Mouse (Mus musculus) liver, embryonic 14.5 days (tissue): Measurements from ENCODE around the gene Mybl2. TPM values are rescaled to one million over a fixed set of nuclear protein-coding genes. Genes with fewer than 3 reads are reported as not detected.

Source experiments
- ATAC-seq: fragments of 200-750 bp; cut with Nextera tagmentation; 2 replicates; pipeline ENCODE4 v1.8.0; 2017; ENCODE audit warnings: moderate number of reproducible peaks, mild to moderate bottlenecking, moderate library complexity; ENCODE audit not compliant: insufficient read depth
- DNase-seq, 3 experiments: peaks; one replicate each; pipeline ENCODE4 v3.0.0-alpha.2; 2012 to 2013; ENCODE audit warnings: low read depth in 3 of 3, low spot score in 3 of 3
- H3K27ac ChIP-seq: fragments of 300-500 bp; sonication (generic); 2 replicates; pipeline ENCODE4 v1.5.1; 2014; ENCODE audit warnings: moderate library complexity, mild to moderate bottlenecking, control low read depth, inconsistent platforms
- H3K27me3 ChIP-seq: fragments of 300-500 bp; sonication (generic); 2 replicates; pipeline ENCODE4 v1.6.1; 2014; ENCODE audit warnings: mild to moderate bottlenecking, low read length, moderate library complexity; ENCODE audit not compliant: control insufficient read depth, insufficient read depth
- H3K36me3 ChIP-seq: fragments of 300-500 bp; sonication (generic); replicated peaks from 2 replicates; pipeline ENCODE4 v1.6.1; 2014; ENCODE audit warnings: low read depth; ENCODE audit not compliant: control insufficient read depth, insufficient read depth
- H3K4me1 ChIP-seq, 2 experiments: fragments of 200-500 bp in 1 of 2; fragments of 300-500 bp in 1 of 2; sonication (generic) in 1 of 2; replicated peaks; 2 replicates each; pipeline ENCODE4 v1.6.1; 2012 to 2014; ENCODE audit warnings: antibody characterized with exemption in 1 of 2, inconsistent platforms in 1 of 2, low read length in 1 of 2; ENCODE audit not compliant: control insufficient read depth in 2 of 2, insufficient read depth in 2 of 2
- H3K4me2 ChIP-seq: fragments of 300-500 bp; sonication (generic); 2 replicates; pipeline ENCODE4 v1.6.1; 2014; ENCODE audit warnings: low read depth, mild to moderate bottlenecking, control low read depth, moderate library complexity
- H3K4me3 ChIP-seq, 2 experiments: fragments of 200-500 bp in 1 of 2; fragments of 300-500 bp in 1 of 2; sonication (generic) in 1 of 2; 2 replicates each; pipeline ENCODE4 v1.5.1; 2012 to 2014; ENCODE audit warnings: low read depth in 2 of 2, low read length in 2 of 2, mild to moderate bottlenecking in 2 of 2, control low read depth in 1 of 2, inconsistent platforms in 1 of 2, moderate library complexity in 1 of 2; ENCODE audit not compliant: insufficient read depth in 1 of 2
- H3K9ac ChIP-seq: fragments of 300-500 bp; sonication (generic); replicated peaks from 2 replicates; pipeline ENCODE4 v1.6.1; 2014; ENCODE audit warnings: mild to moderate bottlenecking, control low read depth, moderate library complexity
- H3K9me3 ChIP-seq: fragments of 300-500 bp; sonication (generic); 2 replicates; pipeline ENCODE4 v1.6.1; 2016; ENCODE audit warnings: low read length, mixed read lengths; ENCODE audit not compliant: control insufficient read depth
- CTCF ChIP-seq: IDR thresholded peaks from 2 replicates; pipeline ENCODE4 v1.5.1; 2016; ENCODE audit warnings: antibody characterized with exemption, low read depth, control low read depth
- EP300 ChIP-seq: IDR thresholded peaks from 2 replicates; pipeline ENCODE4 v1.6.1; 2016; ENCODE audit warnings: antibody characterized with exemption, low read depth
- WGBS: fragments of 180-500 bp; shearing (Covaris S2); extraction: QIAGEN DNeasy Blood & Tissue Kit; methylation state at CpG from one replicate; pipeline ENCODE4 v1.1.7; 2014; ENCODE audit not compliant: insufficient replicate concordance; 5-methylcytosine and 5-hydroxymethylcytosine counted together
- polyA plus RNA-seq, 2 experiments: library from polyadenylated mRNA; depleted of rRNA in 1 of 2; stranded (reverse) in 1 of 2; unstranded in 1 of 2; fragments of >200 nt; fragmentation: Nextera tagmentation in 1 of 2; extraction: Ambion mirVana in 1 of 2; gene quantifications; 2 replicates each; pipeline versions ENCODE4 v1.2.1 to v1.2.3; 2012 to 2014

Mybl2 gene
- polyA plus RNA-seq, 2 experiments, result 30.8 to 33.7 TPM

- TF ChIP-seq CTCF, result no peak
- no peak for TF ChIP-seq EP300
- Histone ChIP-seq H3K9ac (no peak overlapping the region), H3K4me2 (no peak overlapping the region), H3K27ac (no peak overlapping the region), H3K9me3 (no peaks in the 10 kb centered on the region), H3K4me1 (no peaks in the 10 kb centered on the region; a peak in 1 of 4 replicates), H3K4me3 (no peak overlapping the region), H3K27me3 (no peaks in the 10 kb centered on the region), H3K36me3 (no peaks in the 10 kb centered on the region)
- DNase-seq (no peak), ATAC-seq (no peak)
- WGBS, result 25% methylated on average over 8 of the region's 8 CpGs
Measured at GRCm38 (mm10) chr2:163099919-163100318, 45.4 kb downstream of the Mybl2 start.

GRCm38 (mm10) chr2:163100551-163100950, 46.1 kb downstream of the Mybl2 start:
- ATAC-seq (no peak), DNase-seq (no peak)
- no peak overlapping the region for H3K4me3 ChIP-seq
- H3K27ac ChIP-seq, result no peak overlapping the region
- H3K4me2 ChIP-seq, result no peak overlapping the region
- H3K4me1 ChIP-seq, result no peaks in the 10 kb centered on the region; a peak in 1 of 4 replicates
- H3K9ac ChIP-seq, result no peak overlapping the region
- TF ChIP-seq CTCF (no peak), EP300 (no peak)
- WGBS, result 31% methylated on average over 5 of the region's 5 CpGs
- no peaks in the 10 kb centered on the region for H3K36me3 ChIP-seq
- no peaks in the 10 kb centered on the region for H3K27me3 ChIP-seq
- H3K9me3 ChIP-seq, result no peaks in the 10 kb centered on the region

DNA sequence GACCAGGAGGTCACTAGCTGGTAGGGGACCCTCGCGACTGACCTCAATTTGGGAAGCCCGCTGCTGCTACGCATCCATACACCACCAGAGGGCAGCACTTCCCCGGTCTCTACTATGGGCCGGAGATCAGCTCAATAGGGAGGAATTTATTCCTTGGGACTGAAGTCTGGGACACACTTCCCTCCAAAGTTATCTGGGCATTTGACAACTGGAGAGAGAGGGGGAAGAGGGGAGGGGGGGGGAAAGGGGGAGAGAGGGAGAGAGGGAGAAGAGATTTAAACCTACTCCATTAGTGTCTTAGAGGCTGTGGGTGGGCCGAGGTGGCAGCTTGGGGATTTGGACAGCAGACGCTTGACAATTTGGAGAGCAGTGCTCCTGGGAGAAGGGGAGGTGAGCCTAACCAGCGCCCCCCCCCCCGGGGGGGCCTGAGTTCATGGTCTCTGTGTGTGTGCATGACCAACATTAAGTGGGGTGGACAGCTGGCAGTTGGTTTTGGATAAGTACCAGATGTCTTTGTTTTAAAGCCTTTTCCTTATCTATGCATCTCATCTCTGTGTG, 47.2 kb downstream of the Mybl2 start:
- no peaks in the 10 kb centered on the region; a peak in 1 of 4 replicates for H3K4me1 ChIP-seq
- ATAC-seq, result no peak
- no peak overlapping the region for H3K4me2 ChIP-seq
- H3K9me3 ChIP-seq, result no peaks in the 10 kb centered on the region
- TF ChIP-seq CTCF (peak; percentile 89), EP300 (no peak)
- no peak overlapping the region for H3K27ac ChIP-seq
- no peak overlapping the region for H3K4me3 ChIP-seq
- no peak overlapping the region for H3K9ac ChIP-seq
- DNase-seq, result no peak
- WGBS, result 12% methylated on average over 10 of the region's 10 CpGs
- no peaks in the 10 kb centered on the region for H3K36me3 ChIP-seq
- H3K27me3 ChIP-seq, result no peaks in the 10 kb centered on the region

GRCm38 (mm10) chr2:163102216-163102615, 47.7 kb downstream of the Mybl2 start:
- no peak overlapping the region for H3K4me2 ChIP-seq
- H3K27ac ChIP-seq, result no peak overlapping the region
- H3K27me3 ChIP-seq, result no peaks in the 10 kb centered on the region
- no peaks in the 10 kb centered on the region; a peak in 1 of 4 replicates for H3K4me1 ChIP-seq
- ATAC-seq (no peak), DNase-seq (no peak)
- H3K4me3 ChIP-seq, result no peak overlapping the region
- H3K36me3 ChIP-seq, result no peaks in the 10 kb centered on the region
- TF ChIP-seq EP300 (no peak), CTCF (no peak)
- no peaks in the 10 kb centered on the region for H3K9me3 ChIP-seq
- WGBS, result 57% methylated on average over 7 of the region's 7 CpGs
- H3K9ac ChIP-seq, result no peak overlapping the region

GRCm38 (mm10) chr2:163102900-163103653, 48.6 kb downstream of the Mybl2 start:
- no peak overlapping the region for H3K27ac ChIP-seq
- H3K36me3 ChIP-seq, result no peaks in the 10 kb centered on the region
- no peaks in the 10 kb centered on the region for H3K27me3 ChIP-seq
- TF ChIP-seq EP300, result no peak
- TF ChIP-seq CTCF, result no peak
- no peak overlapping the region for H3K4me3 ChIP-seq
- H3K9me3 ChIP-seq, result no peaks in the 10 kb centered on the region
- DNase-seq, result no peak
- no peak overlapping the region for H3K4me2 ChIP-seq
- WGBS, result 54% methylated on average over 18 of the region's 18 CpGs
- no peaks in the 10 kb centered on the region; a peak in 1 of 4 replicates for H3K4me1 ChIP-seq
- no peak overlapping the region for H3K9ac ChIP-seq
- ATAC-seq, result no peak
